Mouse (Mus musculus) lung, postnatal 0 days (tissue): ENCODE results near the gene Sdccag8.

Experiments
- CTCF ChIP-seq: IDR thresholded peaks from 2 replicates; pipeline ENCODE4 v1.5.1; 2016; ENCODE audit warnings: antibody characterized with exemption, mild to moderate bottlenecking
- EP300 ChIP-seq: IDR thresholded peaks from 2 replicates; pipeline ENCODE4 v1.6.1; 2016; ENCODE audit warnings: antibody characterized with exemption, mild to moderate bottlenecking, control low read depth

GRCm38 (mm10) chr1:176880101-176880500 lies 65.6 kb downstream of the Sdccag8 start:
- TF ChIP-seq CTCF, result no peak
- no peak for TF ChIP-seq EP300
